Mouse (Mus musculus) central nervous system, embryonic 14 days (tissue): ENCODE data around the gene Shisa4. TPM values are rescaled to one million over a fixed set of nuclear protein-coding genes. Genes with fewer than 3 reads are reported as not detected.

Experiments
- polyA plus RNA-seq: library from polyadenylated mRNA; depleted of rRNA; stranded (reverse); fragments of >200 nt; gene quantifications from 2 replicates; pipeline ENCODE4 v1.2.3, GENCODE M21; 2012; rRNA removed

Shisa4 gene
- polyA plus RNA-seq = 47.9 and 48.8 TPM in 2 replicates

GRCm38 (mm10) chr1:135374868-135375581 lies at the start of gene Shisa4:
Gene Shisa4, minus strand, starts transcription at chr1:135375237.

DNA sequence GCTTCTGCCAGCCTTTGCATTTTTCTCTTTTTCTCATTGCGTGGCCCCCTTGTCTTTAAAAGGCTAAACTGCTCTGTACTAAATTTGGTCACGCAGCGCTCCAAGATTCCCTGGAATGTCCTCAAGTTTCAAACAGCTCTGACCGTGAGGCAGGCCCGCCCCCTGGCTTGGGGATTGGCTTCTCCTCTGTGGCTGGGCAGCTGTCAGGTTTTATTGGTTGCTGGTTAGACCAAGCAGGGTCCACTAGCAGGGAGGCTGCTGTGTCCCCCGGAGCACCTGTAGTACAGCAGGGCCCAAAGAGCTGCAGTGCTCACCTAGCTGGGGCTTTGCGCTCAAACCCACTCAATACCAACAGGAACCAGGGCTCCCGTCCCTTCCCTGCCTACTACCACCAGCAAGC lies 50.5 kb downstream of the Shisa4 start, which contains the start of gene Lmod1:
Lmod1 (plus strand) TSS at position 237 of the 400 bp plus-strand sequence.

Other genes with a start within 250 kb of the Shisa4 start
- 0.70 and 1.0 TPM in 2 replicates for gene Ptpn7, start 242.5 kb downstream of the Shisa4 start, polyA plus RNA-seq
- gene Arl8a, start 228.4 kb downstream of the Shisa4 start, polyA plus RNA-seq = 291 and 295 TPM in 2 replicates
- gene Gpr37l1, start 207.6 kb downstream of the Shisa4 start, polyA plus RNA-seq = 0.22 and 0.25 TPM in 2 replicates
- gene Elf3, start 116.7 kb downstream of the Shisa4 start, polyA plus RNA-seq = 0.12 and 0.68 TPM in 2 replicates
- gene Rnpep, start 91.2 kb downstream of the Shisa4 start, polyA plus RNA-seq = 53.2 and 53.8 TPM in 2 replicates
- gene Timm17a, start 61.5 kb downstream of the Shisa4 start, polyA plus RNA-seq = 39.1 and 42.6 TPM in 2 replicates
- 0.18 and 0.46 TPM in 2 replicates for gene Lmod1, start 50.4 kb downstream of the Shisa4 start, polyA plus RNA-seq
- gene Ipo9, start 55.3 kb upstream of the Shisa4 start, polyA plus RNA-seq = 152 and 169 TPM in 2 replicates
- gene Nav1, start 232.1 kb upstream of the Shisa4 start, polyA plus RNA-seq = 58.4 and 63.9 TPM in 2 replicates